In the genomic region with DNA sequence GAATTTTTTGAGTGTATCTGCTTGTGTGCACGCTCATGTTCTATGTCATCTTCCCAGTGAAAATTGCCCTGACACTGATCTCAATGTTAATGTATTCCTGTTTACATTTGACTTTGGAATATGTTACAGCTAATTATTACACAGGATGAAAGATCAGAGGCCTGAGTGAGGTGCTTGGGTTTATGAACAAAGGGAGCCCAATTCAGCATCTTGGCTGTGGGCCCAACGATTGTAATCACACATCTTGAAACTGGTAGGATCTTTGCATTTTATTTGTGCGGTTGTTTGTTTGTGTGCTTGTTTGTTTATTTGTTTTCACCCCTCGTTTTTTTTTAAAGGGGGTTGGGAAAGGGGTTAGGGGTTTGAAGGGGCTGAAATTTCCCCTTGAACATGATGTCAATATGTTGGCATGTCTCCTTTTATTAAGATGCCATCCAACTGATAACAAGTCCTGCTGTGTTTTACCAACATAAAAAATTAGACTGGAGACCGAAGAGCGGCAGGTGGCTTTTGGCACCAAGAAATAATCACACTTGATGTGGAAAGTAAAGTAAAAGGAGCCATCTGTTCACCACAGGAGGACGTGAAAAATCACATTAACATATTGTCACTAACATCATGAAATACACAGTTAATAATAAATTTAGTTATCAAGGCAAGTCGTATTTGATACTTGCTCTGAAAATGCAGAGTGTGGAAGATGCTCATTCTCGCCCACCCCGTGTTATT, we compare ENCODE assay signal across 24 mouse cellular contexts. TPM values are rescaled to one million over a fixed set of nuclear protein-coding genes. Genes with fewer than 3 reads are reported as not detected.
A peak's percentile ranks its signal among the peaks of the same experiment; 100 is the strongest.
DNase-seq lines count a peak whose midpoint lies in the region; ATAC-seq lines count a peak whose summit lies in the region.
"Had no signal": no experiment of that assay in that cellular context is flagged by ENCODE, and none has a peak within 500 bp of the region (broad histone marks: within the 10 kb centered on the region; RNA-seq: fewer than 3 reads in every experiment).

No protein-coding gene starts in this region.

- peak overlapping the region; percentile 35; the same call in 1 of the 2 replicates for H3K27ac ChIP-seq in hindbrain, embryonic 15.5 days (replicated peaks)
- no peak overlapping the region for H3K27ac ChIP-seq in hindbrain, embryonic 10.5 days
- H3K27ac ChIP-seq: gastrocnemius, adult 2 months; heart, embryonic 13.5 days; lung, embryonic 15.5 days; macrophage had no signal

- H3K9ac ChIP-seq in hindbrain, embryonic 15.5 days: no peak overlapping the region
- H3K9ac ChIP-seq: heart, embryonic 13.5 days; lung, embryonic 15.5 days had no signal

- DNase-seq in hindbrain, embryonic 10.5 days (ENCODE audit: low spot score): no peak
- peak; percentile 6 for DNase-seq in retina, postnatal 1 day
- DNase-seq in retina, embryonic 14.5 days (ENCODE audit: low spot score): no peak
- peak; percentile 63 to 68 for DNase-seq in cerebellum, postnatal 14 days
- no peak for DNase-seq in adrenal gland, postnatal 14 days
- DNase-seq: gastrocnemius, adult 2 months; heart, adult 11 months; heart, postnatal 36 days; layer of hippocampus, postnatal 36 days; right cerebral cortex, postnatal 25 days; thymus, postnatal 25 days had no signal

- no peaks in the 10 kb centered on the region for H3K27me3 ChIP-seq in hindbrain, embryonic 15.5 days
- no peaks in the 10 kb centered on the region for H3K27me3 ChIP-seq in hindbrain, embryonic 10.5 days (ENCODE audit: insufficient read depth, poor library complexity, severe bottlenecking)
- H3K27me3 ChIP-seq: heart, embryonic 13.5 days; lung, embryonic 15.5 days had no signal

- H3K9me3 ChIP-seq in hindbrain, embryonic 15.5 days: no peaks in the 10 kb centered on the region
- H3K9me3 ChIP-seq in hindbrain, embryonic 10.5 days: no peaks in the 10 kb centered on the region
- H3K9me3 ChIP-seq: heart, embryonic 13.5 days; lung, embryonic 15.5 days had no signal

- no peak overlapping the region for H3K4me3 ChIP-seq in hindbrain, embryonic 15.5 days
- no peak overlapping the region for H3K4me3 ChIP-seq in hindbrain, embryonic 10.5 days
- H3K4me3 ChIP-seq: gastrocnemius, adult 2 months; heart, embryonic 13.5 days; lung, embryonic 15.5 days had no signal

- H3K4me1 ChIP-seq in hindbrain, embryonic 15.5 days (replicated peaks): no peaks in the 10 kb centered on the region
- H3K4me1 ChIP-seq in hindbrain, embryonic 10.5 days (replicated peaks): no peaks in the 10 kb centered on the region
- H3K4me1 ChIP-seq: heart, embryonic 13.5 days; lung, embryonic 15.5 days had no signal

- no peak overlapping the region for H3K4me2 ChIP-seq in hindbrain, embryonic 15.5 days
- H3K4me2 ChIP-seq: heart, embryonic 13.5 days; lung, embryonic 15.5 days had no signal

- no peak for ATAC-seq in hindbrain, embryonic 15.5 days (ENCODE audit: low FRiP score, low read depth)
- no peak for ATAC-seq in granulocyte monocyte progenitor cell, adult 5-6 weeks (replicated peaks; ENCODE audit: poor library complexity, severe bottlenecking)
- ATAC-seq: intestine, embryonic 16.5 days had no signal

- H3K36me3 ChIP-seq in hindbrain, embryonic 15.5 days: no peaks in the 10 kb centered on the region
- H3K36me3 ChIP-seq in hindbrain, embryonic 10.5 days: no peaks in the 10 kb centered on the region
- H3K36me3 ChIP-seq: heart, embryonic 13.5 days; lung, embryonic 15.5 days had no signal

- WGBS in hindbrain, embryonic 15.5 days: 59% methylated on average over 10 of the region's 10 CpGs
- WGBS in hindbrain, embryonic 10.5 days: 85% methylated on average over 10 of the region's 10 CpGs

RNA-seq across cellular contexts. Expression of gene Gk2, which starts 9.8 kb away (rescaled TPM):
- not detected in 2 replicates for polyA plus RNA-seq in hindbrain, embryonic 15.5 days (2015; fragmentation: Nextera tagmentation; extraction: Ambion mirVana)
- not detected in 2 replicates for polyA plus RNA-seq in hindbrain, embryonic 10.5 days (2016; fragmentation: Nextera tagmentation; extraction: Ambion mirVana)
- total RNA-seq in granulocyte monocyte progenitor cell, adult 5-6 weeks (2014; fragmentation: Nextera tagmentation): not detected in 2 replicates
- not detected in 2 replicates for total RNA-seq in granulocyte monocyte progenitor cell, adult 5-6 weeks (2017)
- not detected in 2 replicates for total RNA-seq in adrenal gland, postnatal 14 days (2021)
- total RNA-seq: common myeloid progenitor, adult 5-6 weeks; gastrocnemius, adult 2 months; heart, postnatal 36 days; layer of hippocampus, adult 18-20 months; layer of hippocampus, postnatal 36 days; left cerebral cortex, postnatal 36 days; liver, adult 2 months had no signal
- polyA plus RNA-seq: embryonic facial prominence, embryonic 14.5 days; heart, embryonic 13.5 days; intestine, embryonic 16.5 days; kidney, embryonic 16.5 days; liver, adult 2 months; lung, embryonic 15.5 days; macrophage; neural tube, embryonic 11.5 days had no signal

Comparison
In these comparisons a context has a peak if more than half of its experiments do, and no peak if none do; other contexts are left out.
1. DNase-seq: peak in retina, postnatal 1 day (single experiment) and cerebellum, postnatal 14 days (2 of 2); none in hindbrain, embryonic 10.5 days (single experiment), retina, embryonic 14.5 days (single experiment) and adrenal gland, postnatal 14 days (single experiment).